Mouse (Mus musculus): Measurements from ENCODE around the gene Vmn2r80. TPM values are rescaled to one million over a fixed set of nuclear protein-coding genes. Genes with fewer than 3 reads are reported as not detected.
"Not testable (repeated sequence)": the region's sequence is repeated elsewhere in the genome, so short reads cannot be mapped to it uniquely, and the experiment has no call there.

Gene Vmn2r80
- not detected in 2 replicates for polyA plus RNA-seq (2012; rRNA removed)
- not detected in 2 replicates for polyA plus RNA-seq (2014; fragmentation: Nextera tagmentation; extraction: Ambion mirVana)

- not testable (repeated sequence) for H3K4me2 ChIP-seq (ENCODE audit: low read depth); H3K36me3 ChIP-seq (replicated peaks; ENCODE audit: control insufficient read depth, insufficient read depth, low read depth); H3K27ac ChIP-seq; H3K9me3 ChIP-seq (ENCODE audit: control insufficient read depth, low read length); H3K4me1 ChIP-seq (replicated peaks; ENCODE audit: control insufficient read depth in 2 of 2, insufficient read depth in 2 of 2, low read length in 1 of 2); H3K4me3 ChIP-seq (ENCODE audit: insufficient read depth in 1 of 2, low read depth in 2 of 2, low read length in 2 of 2); DNase-seq (ENCODE audit: low read depth in 3 of 3, low spot score in 3 of 3); H3K27me3 ChIP-seq (ENCODE audit: control insufficient read depth, insufficient read depth, low read length); H3K9ac ChIP-seq (replicated peaks); ATAC-seq (ENCODE audit: insufficient read depth)
- WGBS (ENCODE audit: insufficient replicate concordance), result 46% methylated on average over 4 of the region's 4 CpGs
These were observed at the start of gene Vmn2r80 for GRCm38 (mm10) chr10:79148469-79148868. Gene Vmn2r80, plus strand, starts transcription at chr10:79148769.

- no peak overlapping the region for H3K9ac ChIP-seq (replicated peaks)
- TF ChIP-seq CTCF (IDR thresholded peaks at IDR 0.05; ENCODE audit: low read depth), result no peak
- no peak for TF ChIP-seq EP300 (IDR thresholded peaks at IDR 0.05; ENCODE audit: low read depth)
- ATAC-seq (ENCODE audit: insufficient read depth), result peak; percentile 72
- H3K27me3 ChIP-seq (ENCODE audit: control insufficient read depth, insufficient read depth, low read length), result no peaks in the 10 kb centered on the region
- 27% methylated on average over 8 of the region's 8 CpGs for WGBS (ENCODE audit: insufficient replicate concordance)
- H3K36me3 ChIP-seq (replicated peaks; ENCODE audit: control insufficient read depth, insufficient read depth, low read depth), result no peaks in the 10 kb centered on the region
- H3K27ac ChIP-seq, result no peak overlapping the region
- no peak overlapping the region for H3K4me3 ChIP-seq (ENCODE audit: insufficient read depth in 1 of 2, low read depth in 2 of 2, low read length in 2 of 2)
- DNase-seq (ENCODE audit: low read depth in 3 of 3, low spot score in 3 of 3), result no peak
- peaks cover 0 to 9% of the 10 kb centered on the region in 2 experiments; a peak in 3 of 4 replicates for H3K4me1 ChIP-seq (replicated peaks; ENCODE audit: control insufficient read depth in 2 of 2, insufficient read depth in 2 of 2, low read length in 1 of 2)
- no peak overlapping the region for H3K4me2 ChIP-seq (ENCODE audit: low read depth)
- H3K9me3 ChIP-seq (ENCODE audit: control insufficient read depth, low read length), result no peaks in the 10 kb centered on the region
These were observed 42.0 kb upstream of the Vmn2r80 start for GRCm38 (mm10) chr10:79106325-79107282.

- Histone ChIP-seq H3K9me3 (ENCODE audit: control insufficient read depth, low read length) (no peaks in the 10 kb centered on the region), H3K4me2 (ENCODE audit: low read depth) (no peak overlapping the region), H3K4me1 (replicated peaks; ENCODE audit: control insufficient read depth in 2 of 2, insufficient read depth in 2 of 2, low read length in 1 of 2) (peaks cover 0 to 9% of the 10 kb centered on the region in 2 experiments; a peak in 3 of 4 replicates), H3K9ac (replicated peaks) (no peak overlapping the region), H3K36me3 (replicated peaks; ENCODE audit: control insufficient read depth, insufficient read depth, low read depth) (no peaks in the 10 kb centered on the region), H3K27me3 (ENCODE audit: control insufficient read depth, insufficient read depth, low read length) (no peaks in the 10 kb centered on the region), H3K27ac (no peak overlapping the region), H3K4me3 (ENCODE audit: insufficient read depth in 1 of 2, low read depth in 2 of 2, low read length in 2 of 2) (no peak overlapping the region)
- no peak for TF ChIP-seq CTCF (IDR thresholded peaks at IDR 0.05; ENCODE audit: low read depth)
- TF ChIP-seq EP300 (IDR thresholded peaks at IDR 0.05; ENCODE audit: low read depth), result no peak
- ATAC-seq (ENCODE audit: insufficient read depth) (peak; percentile 49; the same call in 1 of the 2 replicates), DNase-seq (ENCODE audit: low read depth in 3 of 3, low spot score in 3 of 3) (no peak)
- 21% methylated on average over 2 of the region's 2 CpGs for WGBS (ENCODE audit: insufficient replicate concordance)
These were observed 41.0 kb upstream of the Vmn2r80 start for GRCm38 (mm10) chr10:79107531-79107930.

- Histone ChIP-seq H3K27ac (no peak overlapping the region), H3K36me3 (replicated peaks; ENCODE audit: control insufficient read depth, insufficient read depth, low read depth) (no peaks in the 10 kb centered on the region), H3K4me3 (ENCODE audit: insufficient read depth in 1 of 2, low read depth in 2 of 2, low read length in 2 of 2) (no peak overlapping the region), H3K4me1 (replicated peaks; ENCODE audit: control insufficient read depth in 2 of 2, insufficient read depth in 2 of 2, low read length in 1 of 2) (peaks cover 0 to 9% of the 10 kb centered on the region in 2 experiments; a peak in 3 of 4 replicates), H3K4me2 (ENCODE audit: low read depth) (no peak overlapping the region), H3K9ac (replicated peaks) (no peak overlapping the region), H3K27me3 (ENCODE audit: control insufficient read depth, insufficient read depth, low read length) (no peaks in the 10 kb centered on the region), H3K9me3 (ENCODE audit: control insufficient read depth, low read length) (no peaks in the 10 kb centered on the region)
- DNase-seq (ENCODE audit: low read depth in 3 of 3, low spot score in 3 of 3) (no peak), ATAC-seq (ENCODE audit: insufficient read depth) (no peak)
- WGBS (ENCODE audit: insufficient replicate concordance), result 36% methylated on average over 1 of the region's 1 CpGs
- TF ChIP-seq CTCF (IDR thresholded peaks at IDR 0.05; ENCODE audit: low read depth) (no peak), EP300 (IDR thresholded peaks at IDR 0.05; ENCODE audit: low read depth) (no peak)
These were observed 39.4 kb upstream of the Vmn2r80 start for GRCm38 (mm10) chr10:79109156-79109555.

- Histone ChIP-seq H3K4me3 (ENCODE audit: insufficient read depth in 1 of 2, low read depth in 2 of 2, low read length in 2 of 2) (no peak overlapping the region), H3K9me3 (ENCODE audit: control insufficient read depth, low read length) (no peaks in the 10 kb centered on the region), H3K36me3 (replicated peaks; ENCODE audit: control insufficient read depth, insufficient read depth, low read depth) (no peaks in the 10 kb centered on the region), H3K4me1 (replicated peaks; ENCODE audit: control insufficient read depth in 2 of 2, insufficient read depth in 2 of 2, low read length in 1 of 2) (peaks cover 0 to 9% of the 10 kb centered on the region in 2 experiments; a peak in 3 of 4 replicates), H3K27ac (no peak overlapping the region), H3K9ac (replicated peaks) (no peak overlapping the region), H3K27me3 (ENCODE audit: control insufficient read depth, insufficient read depth, low read length) (no peaks in the 10 kb centered on the region), H3K4me2 (ENCODE audit: low read depth) (no peak overlapping the region)
- no peak for ATAC-seq (ENCODE audit: insufficient read depth)
- WGBS (ENCODE audit: insufficient replicate concordance), result 62% methylated on average over 5 of the region's 5 CpGs
- TF ChIP-seq EP300 (IDR thresholded peaks at IDR 0.05; ENCODE audit: low read depth) (no peak), CTCF (IDR thresholded peaks at IDR 0.05; ENCODE audit: low read depth) (no peak)
- no peak for DNase-seq (ENCODE audit: low read depth in 3 of 3, low spot score in 3 of 3)
These were observed 38.1 kb upstream of the Vmn2r80 start for GRCm38 (mm10) chr10:79110482-79110881.

Measured in liver, embryonic 14.5 days (tissue).